Mouse (Mus musculus) ES-E14 (cell line): Measurements from ENCODE around the gene Sumo3.

Source experiments
- HCFC1 ChIP-seq: IDR thresholded peaks from 2 replicates; pipeline ENCODE4 v1.6.1; 2012; ENCODE audit warnings: low read length, inconsistent platforms, borderline replicate concordance; ENCODE audit not compliant: insufficient read depth
- ZC3H11A ChIP-seq: IDR thresholded peaks from 2 replicates; pipeline ENCODE4 v1.6.1; 2012; ENCODE audit warnings: low read depth, mild to moderate bottlenecking, inconsistent platforms, low read length, borderline replicate concordance
- ZNF384 ChIP-seq: IDR thresholded peaks from 2 replicates; pipeline ENCODE4 v1.6.1; 2012; ENCODE audit warnings: low read depth, low read length, inconsistent platforms

- TF ChIP-seq ZC3H11A (no peak), HCFC1 (no peak), ZNF384 (no peak)
These were observed 22.0 kb upstream of the Sumo3 start for GRCm38 (mm10) chr10:77583795-77584422.
